Mouse (Mus musculus): ENCODE results near the gene Ap3d1. TPM values are rescaled to one million over a fixed set of nuclear protein-coding genes. Genes with fewer than 3 reads are reported as not detected.

The Ap3d1 gene
- polyA plus RNA-seq, 1 experiment = 129 TPM

DNA sequence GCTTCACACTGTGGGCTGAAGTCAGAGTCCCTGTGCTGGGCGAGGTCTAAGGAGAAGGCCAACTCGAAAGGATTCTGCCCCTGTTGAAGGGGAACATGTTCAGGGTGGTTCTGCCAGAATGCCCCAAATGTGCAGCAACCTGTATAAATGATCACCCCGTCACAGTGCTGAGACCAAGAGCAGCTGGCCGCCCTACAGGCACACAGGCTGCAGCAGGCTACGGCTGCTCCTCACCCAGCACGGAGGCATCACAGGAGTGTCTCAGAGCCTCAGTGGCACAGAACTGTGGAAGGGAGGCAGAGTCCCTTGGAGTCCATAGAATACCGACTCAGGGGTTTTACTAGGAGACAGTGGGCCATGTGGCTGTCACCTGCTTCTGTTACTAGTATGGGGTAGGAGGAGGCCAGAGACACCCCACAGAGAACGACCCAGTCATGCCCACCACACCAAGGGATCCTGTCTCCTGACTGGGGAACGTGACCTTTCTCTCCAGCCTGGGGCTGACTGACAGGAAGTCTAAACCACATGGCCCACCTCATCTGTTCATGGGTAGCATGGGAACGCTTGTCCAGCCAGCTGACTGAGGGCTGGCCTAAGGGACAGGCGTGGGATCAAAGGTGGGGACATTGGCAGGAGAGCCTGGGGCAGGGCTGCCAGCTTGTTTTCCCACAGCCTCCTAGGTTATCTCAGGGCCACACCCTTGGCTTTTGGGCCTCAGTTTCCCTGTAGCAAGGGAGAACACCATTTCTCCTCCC, 70.0 kb downstream of the Ap3d1 start:
- H3K27ac ChIP-seq (ENCODE audit: insufficient read depth, low read depth, low read length) = no peak overlapping the region
- H3K4me1 ChIP-seq (ENCODE audit: control insufficient read depth, insufficient read depth, low read length) = peaks cover 21% of the 10 kb centered on the region
- TF ChIP-seq CTCF (IDR thresholded peaks at IDR 0.05; ENCODE audit: low read depth, low read length) (no peak), POLR2A (IDR thresholded peaks at IDR 0.05; ENCODE audit: borderline replicate concordance, low read depth, low read length) (no peak)
- H3K4me3 ChIP-seq (ENCODE audit: insufficient read depth, low read length) = no peak overlapping the region

DNA sequence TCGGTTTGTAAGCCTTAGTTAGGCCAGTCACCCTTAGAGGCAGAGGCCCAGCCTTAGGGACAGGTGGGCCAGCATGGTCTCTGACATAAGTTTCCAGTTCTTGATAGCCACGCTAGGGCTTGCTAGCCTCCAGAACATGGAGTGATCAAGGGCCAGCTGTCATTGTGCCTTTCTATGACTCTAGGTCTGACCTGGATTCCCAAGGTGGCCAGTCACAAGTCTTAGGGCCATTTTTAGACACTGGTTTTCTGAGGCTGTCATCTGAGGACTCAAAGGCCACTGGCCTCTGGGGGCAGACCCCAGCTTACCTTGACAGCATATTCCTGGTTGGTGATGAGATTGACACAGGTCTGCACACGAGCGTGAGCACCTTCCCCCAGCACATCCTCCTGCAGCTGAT, 70.8 kb downstream of the Ap3d1 start:
- Histone ChIP-seq H3K4me3 (ENCODE audit: insufficient read depth, low read length) (no peak overlapping the region), H3K27ac (ENCODE audit: insufficient read depth, low read depth, low read length) (no peak overlapping the region), H3K4me1 (ENCODE audit: control insufficient read depth, insufficient read depth, low read length) (peaks cover 21% of the 10 kb centered on the region)
- TF ChIP-seq POLR2A (IDR thresholded peaks at IDR 0.05; ENCODE audit: borderline replicate concordance, low read depth, low read length) = no peak

DNA sequence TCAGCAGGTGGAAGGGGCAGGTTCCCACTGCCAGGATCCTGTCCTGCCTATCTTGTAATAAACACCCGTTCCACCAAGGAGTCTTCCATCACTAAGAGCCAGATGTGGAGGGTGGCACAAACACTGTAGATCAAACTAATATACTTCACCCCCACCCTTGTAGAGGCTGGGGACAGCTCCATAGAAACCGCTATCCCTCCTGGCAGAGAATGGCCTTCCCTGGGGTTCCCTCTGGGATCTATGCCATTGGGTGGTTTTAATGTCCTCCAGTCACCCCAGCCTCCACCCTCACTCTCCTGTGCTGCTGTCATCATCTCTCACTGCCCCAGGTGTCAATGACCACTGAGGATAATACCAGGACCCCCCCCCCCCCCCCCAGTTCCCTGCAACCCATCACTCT, 71.5 kb downstream of the Ap3d1 start:
- Histone ChIP-seq H3K27ac (ENCODE audit: insufficient read depth, low read depth, low read length) (no peak overlapping the region), H3K4me1 (ENCODE audit: control insufficient read depth, insufficient read depth, low read length) (peaks cover 24% of the 10 kb centered on the region), H3K4me3 (ENCODE audit: insufficient read depth, low read length) (no peak overlapping the region)
- TF ChIP-seq POLR2A (IDR thresholded peaks at IDR 0.05; ENCODE audit: borderline replicate concordance, low read depth, low read length) (no peak), CTCF (IDR thresholded peaks at IDR 0.05; ENCODE audit: low read depth, low read length) (no peak)

DNA sequence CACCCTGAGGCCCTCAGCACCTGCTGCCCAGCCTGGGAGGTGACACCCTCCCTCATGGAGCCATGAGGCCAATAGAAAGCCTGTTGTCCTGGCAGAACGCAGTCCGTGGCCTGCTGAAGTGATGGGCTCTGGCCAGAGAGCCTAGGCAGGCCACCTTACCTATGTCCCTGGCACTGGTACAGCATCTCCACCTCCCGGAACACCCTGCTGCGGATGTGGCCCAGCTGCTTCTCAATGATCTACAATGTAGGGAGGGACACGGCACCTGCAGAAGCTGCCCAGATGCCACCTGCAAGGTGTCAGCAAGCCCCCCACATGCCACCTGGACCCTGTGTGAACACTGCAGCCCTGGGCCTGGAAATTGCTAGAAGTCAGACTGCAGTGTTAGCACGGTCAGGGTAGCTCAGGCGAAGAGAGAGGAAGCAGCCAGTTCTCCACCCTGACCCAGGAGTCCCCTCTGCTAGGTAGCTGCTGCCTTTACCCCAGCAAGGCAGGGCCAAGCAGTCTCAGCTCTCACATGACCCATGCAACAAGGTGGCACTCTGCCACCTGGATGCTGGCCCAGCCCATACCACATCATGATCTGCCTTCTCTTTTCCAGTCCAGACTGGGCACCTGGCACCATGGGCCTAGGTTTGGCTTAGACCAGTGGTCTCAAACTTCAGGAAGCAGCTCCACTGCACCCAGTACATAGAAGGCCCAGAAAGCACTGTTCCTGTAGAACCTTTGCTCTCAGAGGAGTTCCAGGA, 72.2 kb downstream of the Ap3d1 start:
- Histone ChIP-seq H3K27ac (ENCODE audit: insufficient read depth, low read depth, low read length) (no peak overlapping the region), H3K4me3 (ENCODE audit: insufficient read depth, low read length) (no peak overlapping the region)

DNA sequence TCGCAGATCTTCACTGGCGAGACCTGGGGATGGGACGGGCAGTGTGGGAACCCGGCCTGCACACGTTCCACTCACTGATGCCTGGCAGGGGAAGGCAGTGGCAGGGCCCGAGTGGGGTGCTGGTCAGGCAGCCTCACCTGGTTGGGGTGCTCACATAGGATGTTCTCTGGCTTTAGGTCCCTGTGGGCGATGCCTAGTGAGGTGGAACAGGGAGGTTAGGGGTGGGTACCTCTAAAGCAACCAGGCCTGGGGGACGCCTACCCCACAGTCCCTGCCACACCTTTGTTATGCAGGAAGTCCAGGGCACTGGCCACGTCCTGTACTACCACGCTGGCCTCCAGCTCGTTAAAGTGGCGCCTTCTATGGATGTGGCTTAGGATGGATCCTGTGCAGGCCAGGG, 73.0 kb downstream of the Ap3d1 start:
- Histone ChIP-seq H3K4me3 (ENCODE audit: insufficient read depth, low read length) (no peak overlapping the region), H3K27ac (ENCODE audit: insufficient read depth, low read depth, low read length) (no peak overlapping the region), H3K4me1 (ENCODE audit: control insufficient read depth, insufficient read depth, low read length) (peaks cover 35% of the 10 kb centered on the region)
- no peak for TF ChIP-seq POLR2A (IDR thresholded peaks at IDR 0.05; ENCODE audit: borderline replicate concordance, low read depth, low read length)

More for the DNA sequence above, 72.2 kb downstream of the Ap3d1 start:
- H3K4me1 ChIP-seq (ENCODE audit: control insufficient read depth, insufficient read depth, low read length) = peaks cover 29% of the 10 kb centered on the region
- no peak for TF ChIP-seq POLR2A (IDR thresholded peaks at IDR 0.05; ENCODE audit: borderline replicate concordance, low read depth, low read length)
- no peak for TF ChIP-seq CTCF (IDR thresholded peaks at IDR 0.05; ENCODE audit: low read depth, low read length)

DNA sequence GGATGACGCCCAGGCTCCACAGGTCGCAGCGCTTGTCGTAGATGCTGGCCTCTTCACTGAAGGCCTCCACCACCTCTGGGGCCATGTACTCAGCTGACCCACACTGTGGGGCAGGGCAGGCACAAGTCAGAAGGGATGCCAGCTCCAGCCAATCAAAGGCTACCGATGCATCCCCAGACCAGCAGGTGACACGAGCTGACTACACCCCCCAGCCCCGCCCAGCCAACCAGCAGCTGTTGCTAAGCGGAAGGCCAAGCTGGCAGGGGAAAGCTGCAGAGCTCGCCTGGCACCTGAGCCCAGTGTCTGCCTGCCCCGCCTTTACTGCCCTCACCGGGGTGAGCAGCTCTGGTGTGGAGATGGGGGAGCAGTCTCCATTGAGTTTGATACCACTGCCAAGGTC, 73.5 kb downstream of the Ap3d1 start:
- H3K27ac ChIP-seq (ENCODE audit: insufficient read depth, low read depth, low read length) = no peak overlapping the region
- TF ChIP-seq CTCF (IDR thresholded peaks at IDR 0.05; ENCODE audit: low read depth, low read length) = no peak
- H3K4me3 ChIP-seq (ENCODE audit: insufficient read depth, low read length) = no peak overlapping the region
- peaks cover 35% of the 10 kb centered on the region for H3K4me1 ChIP-seq (ENCODE audit: control insufficient read depth, insufficient read depth, low read length)

DNA sequence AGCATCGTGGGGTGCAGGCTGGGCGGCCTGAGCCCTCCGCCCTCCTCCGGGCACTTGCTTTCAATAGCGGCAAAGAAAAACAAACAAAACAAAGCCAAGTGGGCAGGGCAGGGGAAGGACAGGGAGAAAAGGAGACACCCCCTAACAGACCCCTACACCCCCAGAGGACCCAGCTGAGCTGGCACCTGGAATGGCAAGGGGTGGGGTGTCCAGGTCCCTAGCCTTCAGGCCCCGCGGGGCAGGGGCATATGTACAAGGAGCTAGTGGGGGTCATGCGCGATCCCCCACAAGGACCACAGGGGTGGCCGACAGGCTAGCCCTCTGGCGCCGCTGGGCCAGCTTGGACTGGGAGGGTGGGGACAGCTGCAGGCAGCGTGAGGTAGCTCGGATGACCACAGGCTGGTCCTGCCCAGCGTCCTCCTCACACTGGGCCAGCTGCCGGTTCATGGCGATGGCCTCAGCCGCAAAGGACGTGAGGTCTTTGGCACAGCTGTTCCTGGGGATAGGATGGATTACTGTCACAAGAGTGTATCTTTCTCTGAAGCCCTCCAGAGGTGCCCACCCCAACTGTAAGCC, 75.1 kb downstream of the Ap3d1 start:
- no peak overlapping the region for H3K27ac ChIP-seq (ENCODE audit: insufficient read depth, low read depth, low read length)
- peaks cover 34% of the 10 kb centered on the region for H3K4me1 ChIP-seq (ENCODE audit: control insufficient read depth, insufficient read depth, low read length)
- TF ChIP-seq POLR2A (IDR thresholded peaks at IDR 0.05; ENCODE audit: borderline replicate concordance, low read depth, low read length) (no peak), CTCF (IDR thresholded peaks at IDR 0.05; ENCODE audit: low read depth, low read length) (no peak)

DNA sequence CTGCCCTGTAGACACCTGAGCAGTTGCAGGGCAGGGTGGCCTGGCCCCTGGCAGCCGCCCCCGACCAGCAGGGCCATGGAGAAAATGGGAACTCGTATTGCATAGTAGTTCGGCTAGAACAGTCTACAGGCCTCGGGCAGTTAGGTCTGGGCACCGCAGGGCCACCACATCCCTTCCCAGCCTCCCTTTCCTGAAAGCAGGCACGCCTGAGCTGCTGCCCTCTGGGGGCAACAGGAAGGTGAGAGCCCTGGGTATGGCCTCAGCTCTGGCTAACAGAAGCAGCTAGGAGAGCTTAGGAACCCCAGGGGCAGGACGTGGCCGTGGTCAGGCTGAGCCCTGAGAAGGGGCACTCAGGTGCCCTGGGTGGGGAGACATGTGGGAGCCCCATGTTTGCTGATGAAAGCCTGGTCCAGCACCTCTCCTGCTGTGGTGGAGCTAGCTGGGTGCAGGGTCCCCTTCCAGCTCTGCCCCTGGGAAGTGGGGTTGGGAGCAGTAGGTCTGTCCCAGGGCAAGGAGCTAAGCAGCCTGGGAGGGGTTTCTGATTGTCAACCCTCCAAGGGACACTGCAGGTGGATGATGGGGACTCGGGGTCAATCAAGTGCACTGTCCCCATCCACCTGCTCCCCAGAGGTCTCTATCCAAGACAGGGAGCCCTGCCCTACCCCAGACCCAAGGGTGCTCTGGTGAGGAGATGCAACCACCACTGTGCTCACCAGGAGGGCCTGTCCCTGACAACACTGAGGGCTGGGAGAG, 75.9 kb downstream of the Ap3d1 start:
- Histone ChIP-seq H3K4me1 (ENCODE audit: control insufficient read depth, insufficient read depth, low read length) (peaks cover 34% of the 10 kb centered on the region), H3K4me3 (ENCODE audit: insufficient read depth, low read length) (no peak overlapping the region), H3K27ac (ENCODE audit: insufficient read depth, low read depth, low read length) (no peak overlapping the region)
- TF ChIP-seq CTCF (IDR thresholded peaks at IDR 0.05; ENCODE audit: low read depth, low read length) (no peak), POLR2A (IDR thresholded peaks at IDR 0.05; ENCODE audit: borderline replicate concordance, low read depth, low read length) (no peak)

More for the DNA sequence above, 75.1 kb downstream of the Ap3d1 start:
- no peak overlapping the region for H3K4me3 ChIP-seq (ENCODE audit: insufficient read depth, low read length)

DNA sequence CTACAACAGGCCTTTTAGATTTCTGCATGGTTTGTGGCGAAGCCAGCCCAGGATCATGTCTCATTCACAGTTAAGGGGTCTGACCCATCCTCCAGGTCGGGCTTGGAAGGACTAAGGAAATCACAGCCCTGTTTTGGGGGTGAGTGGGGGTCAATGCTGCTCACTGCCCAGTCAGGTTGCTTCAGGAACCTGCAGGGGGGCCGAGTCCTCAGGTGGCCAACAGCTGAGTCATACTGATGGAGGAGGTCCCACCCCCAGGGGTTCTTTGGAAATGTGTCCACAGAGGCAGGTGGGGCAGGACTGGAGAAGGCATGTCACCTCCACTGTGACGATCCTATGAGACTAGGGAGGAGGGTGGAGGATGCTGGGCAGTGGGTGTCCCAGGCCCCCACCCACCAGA, 76.6 kb downstream of the Ap3d1 start:
- H3K4me1 ChIP-seq (ENCODE audit: control insufficient read depth, insufficient read depth, low read length) = peaks cover 34% of the 10 kb centered on the region
- peak overlapping the region; percentile 23 for H3K27ac ChIP-seq (ENCODE audit: insufficient read depth, low read depth, low read length)
- H3K4me3 ChIP-seq (ENCODE audit: insufficient read depth, low read length) = no peak overlapping the region
- no peak for TF ChIP-seq CTCF (IDR thresholded peaks at IDR 0.05; ENCODE audit: low read depth, low read length)
- no peak for TF ChIP-seq POLR2A (IDR thresholded peaks at IDR 0.05; ENCODE audit: borderline replicate concordance, low read depth, low read length)

All from bone marrow macrophage, adult 2 months (primary cell).